Mouse (Mus musculus): ENCODE data around the gene Sox18. TPM values are rescaled to one million over a fixed set of nuclear protein-coding genes. Genes with fewer than 3 reads are reported as not detected.

Sox18 gene
- polyA plus RNA-seq, 1 experiment from 2014 or later: 19.4 TPM

DNA sequence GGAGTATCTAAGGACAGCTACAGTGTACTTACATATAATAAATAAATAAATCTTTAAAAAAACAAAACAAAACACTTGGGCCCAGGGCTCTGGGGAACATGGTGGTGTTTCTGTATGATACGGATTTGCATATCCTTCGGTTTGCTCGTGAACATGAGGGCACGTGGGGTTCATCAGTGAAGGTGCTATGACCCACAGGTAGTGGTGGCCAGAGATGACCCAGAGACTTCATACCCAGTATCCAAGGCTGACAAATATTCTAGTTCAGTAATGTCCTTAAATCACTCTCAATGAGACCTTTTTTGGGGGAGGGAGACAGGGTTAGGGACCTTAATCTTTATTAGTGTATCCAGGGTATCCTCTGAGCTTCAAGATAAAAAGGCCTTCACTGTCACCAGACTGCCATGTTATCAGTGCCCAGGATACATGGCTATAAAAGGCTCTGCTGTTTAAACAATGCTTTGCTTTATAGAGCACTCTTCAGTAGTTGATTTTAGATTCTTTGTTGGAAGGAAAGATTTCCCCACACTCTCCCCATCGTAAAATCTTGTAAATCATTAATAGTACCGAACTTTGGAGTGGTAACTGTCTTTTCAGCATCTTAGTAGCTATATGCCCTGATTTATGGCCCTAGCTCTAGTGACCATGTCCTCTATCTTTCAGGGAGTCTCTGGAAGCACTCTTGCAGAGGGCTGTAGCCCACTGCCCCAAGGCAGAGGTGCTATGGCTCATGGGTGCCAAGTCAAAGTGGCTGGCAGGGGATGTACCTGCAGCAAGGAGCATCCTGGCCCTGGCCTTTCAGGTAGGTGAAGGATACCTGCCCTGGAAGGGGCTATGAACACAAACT lies 24.6 kb downstream of the Sox18 start:
- Histone ChIP-seq H3K27ac (ENCODE audit: low read depth, low read length) (no peak overlapping the region), H3K9me3 (ENCODE audit: control insufficient read depth, low read length) (no peaks in the 10 kb centered on the region), H3K27me3 (replicated peaks; ENCODE audit: control insufficient read depth, insufficient read depth, low read length) (no peaks in the 10 kb centered on the region), H3K9ac (ENCODE audit: low read depth, low read length) (no peak overlapping the region), H3K4me1 (replicated peaks; ENCODE audit: control insufficient read depth, insufficient read depth, low read length) (no peaks in the 10 kb centered on the region), H3K4me2 (no peak overlapping the region), H3K36me3 (ENCODE audit: control insufficient read depth, insufficient read depth, low read length) (peaks cover 41% of the 10 kb centered on the region), H3K4me3 (ENCODE audit: low read depth, low read length) (no peak overlapping the region)
- WGBS: 87% methylated on average over 6 of the region's 6 CpGs
- DNase-seq (ENCODE audit: low spot score) (no peak), ATAC-seq (replicated peaks; ENCODE audit: low FRiP score) (no peak)

DNA sequence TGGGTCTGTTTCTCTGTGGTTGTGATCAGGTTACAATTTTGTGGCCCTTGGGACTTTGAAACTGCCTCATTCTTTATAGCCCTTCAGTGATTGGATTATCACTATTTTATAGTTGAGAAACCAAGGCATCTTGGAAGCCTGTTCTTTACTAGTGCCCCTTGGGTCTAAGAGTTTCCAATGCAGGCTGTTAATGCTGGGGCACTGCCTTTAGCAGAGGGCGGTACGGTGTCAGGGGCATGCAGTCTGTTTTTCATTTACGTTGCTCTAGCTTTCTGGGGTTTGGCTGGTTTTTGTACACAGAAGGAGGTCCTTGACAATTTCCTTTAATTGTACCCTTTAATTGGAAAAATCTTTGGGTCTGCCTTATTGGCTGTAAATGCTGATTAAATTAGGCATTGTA lies 25.8 kb downstream of the Sox18 start:
- Histone ChIP-seq H3K9me3 (ENCODE audit: control insufficient read depth, low read length) (no peaks in the 10 kb centered on the region), H3K4me1 (replicated peaks; ENCODE audit: control insufficient read depth, insufficient read depth, low read length) (no peaks in the 10 kb centered on the region), H3K36me3 (ENCODE audit: control insufficient read depth, insufficient read depth, low read length) (peaks cover 41% of the 10 kb centered on the region), H3K4me3 (ENCODE audit: low read depth, low read length) (no peak overlapping the region), H3K9ac (ENCODE audit: low read depth, low read length) (no peak overlapping the region), H3K27me3 (replicated peaks; ENCODE audit: control insufficient read depth, insufficient read depth, low read length) (no peaks in the 10 kb centered on the region), H3K4me2 (no peak overlapping the region), H3K27ac (ENCODE audit: low read depth, low read length) (no peak overlapping the region)
- ATAC-seq (replicated peaks; ENCODE audit: low FRiP score) (no peak), DNase-seq (ENCODE audit: low spot score) (no peak)
- WGBS: 89% methylated on average over 3 of the region's 3 CpGs

DNA sequence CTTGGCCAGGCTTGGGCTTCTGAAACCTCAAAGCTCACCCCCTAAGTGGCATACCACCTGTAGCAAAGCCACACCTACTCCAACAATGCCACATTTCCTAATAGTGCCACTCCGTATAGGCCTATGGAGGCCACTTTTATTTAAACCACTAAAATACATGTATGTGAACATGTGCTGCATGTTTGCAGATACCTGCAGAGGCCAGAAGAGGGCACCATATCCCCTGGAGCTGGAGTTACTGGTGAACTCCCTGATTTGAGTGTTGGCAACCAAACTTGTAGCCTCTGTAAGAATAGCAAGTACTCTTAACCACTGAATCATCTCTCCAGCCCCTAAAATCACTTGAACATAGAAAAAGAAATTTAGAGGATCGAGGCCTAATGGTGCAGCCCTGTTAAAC lies 27.1 kb downstream of the Sox18 start:
- Histone ChIP-seq H3K4me2 (no peak overlapping the region), H3K4me3 (ENCODE audit: low read depth, low read length) (no peak overlapping the region), H3K4me1 (replicated peaks; ENCODE audit: control insufficient read depth, insufficient read depth, low read length) (no peaks in the 10 kb centered on the region), H3K36me3 (ENCODE audit: control insufficient read depth, insufficient read depth, low read length) (peaks cover 31% of the 10 kb centered on the region), H3K27me3 (replicated peaks; ENCODE audit: control insufficient read depth, insufficient read depth, low read length) (no peaks in the 10 kb centered on the region), H3K27ac (ENCODE audit: low read depth, low read length) (no peak overlapping the region), H3K9me3 (ENCODE audit: control insufficient read depth, low read length) (no peaks in the 10 kb centered on the region), H3K9ac (ENCODE audit: low read depth, low read length) (no peak overlapping the region)
- WGBS: 84% methylated on average over 2 of the region's 2 CpGs
- DNase-seq (ENCODE audit: low spot score) (no peak), ATAC-seq (replicated peaks; ENCODE audit: low FRiP score) (peak; percentile 26; the same call in 1 of the 2 replicates)

DNA sequence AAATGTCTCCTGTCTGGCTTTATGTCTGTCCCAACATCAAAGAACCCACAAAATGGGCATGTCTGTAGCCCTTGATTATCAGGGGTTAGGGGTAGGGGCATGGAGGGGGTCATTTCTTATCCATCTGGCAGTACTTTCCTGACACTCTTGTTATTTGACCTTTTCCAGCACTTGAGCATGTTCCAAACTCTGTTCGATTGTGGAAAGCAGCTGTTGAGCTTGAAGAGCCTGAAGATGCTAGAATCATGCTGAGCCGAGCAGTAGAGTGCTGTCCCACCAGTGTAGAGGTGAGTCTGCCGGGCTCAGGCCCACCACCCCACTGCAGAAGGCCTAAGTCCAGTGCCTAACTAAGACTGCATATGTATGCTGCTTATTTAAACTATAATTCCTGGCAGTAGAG lies 35.6 kb downstream of the Sox18 start:
- Histone ChIP-seq H3K9me3 (ENCODE audit: control insufficient read depth, low read length) (no peaks in the 10 kb centered on the region), H3K9ac (ENCODE audit: low read depth, low read length) (no peak overlapping the region), H3K27me3 (replicated peaks; ENCODE audit: control insufficient read depth, insufficient read depth, low read length) (no peaks in the 10 kb centered on the region), H3K4me2 (no peak overlapping the region), H3K4me3 (ENCODE audit: low read depth, low read length) (no peak overlapping the region), H3K36me3 (ENCODE audit: control insufficient read depth, insufficient read depth, low read length) (peaks cover 41% of the 10 kb centered on the region), H3K4me1 (replicated peaks; ENCODE audit: control insufficient read depth, insufficient read depth, low read length) (no peaks in the 10 kb centered on the region), H3K27ac (ENCODE audit: low read depth, low read length) (no peak overlapping the region)
- WGBS: 91% methylated on average over 3 of the region's 3 CpGs
- DNase-seq (ENCODE audit: low spot score) (no peak), ATAC-seq (replicated peaks; ENCODE audit: low FRiP score) (no peak)

DNA sequence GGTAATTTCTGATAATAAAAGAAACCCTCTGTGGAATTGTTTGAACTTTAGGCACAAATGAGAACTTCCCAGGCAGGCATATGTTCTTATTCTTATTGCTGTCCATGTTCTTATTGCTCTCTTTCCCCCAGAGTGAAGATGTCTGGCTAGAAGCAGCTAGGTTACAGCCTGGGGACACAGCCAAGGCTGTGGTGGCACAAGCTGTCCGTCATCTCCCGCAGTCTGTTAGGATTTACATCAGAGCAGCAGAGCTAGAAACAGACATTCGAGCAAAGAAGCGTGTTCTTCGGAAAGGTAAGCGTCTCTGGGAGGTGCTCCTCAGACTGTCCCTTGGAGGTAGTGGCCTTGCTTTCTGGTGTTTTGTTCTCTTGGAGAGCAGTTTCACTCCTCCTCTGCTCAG lies 38.8 kb downstream of the Sox18 start:
- no peaks in the 10 kb centered on the region for H3K27me3 ChIP-seq (replicated peaks; ENCODE audit: control insufficient read depth, insufficient read depth, low read length)
- peaks cover 3% of the 10 kb centered on the region for H3K4me1 ChIP-seq (replicated peaks; ENCODE audit: control insufficient read depth, insufficient read depth, low read length)
- ATAC-seq (replicated peaks; ENCODE audit: low FRiP score): no peak
- H3K9me3 ChIP-seq (ENCODE audit: control insufficient read depth, low read length): no peaks in the 10 kb centered on the region
- peaks cover 38% of the 10 kb centered on the region for H3K36me3 ChIP-seq (ENCODE audit: control insufficient read depth, insufficient read depth, low read length)
- no peak for DNase-seq (ENCODE audit: low spot score)
- H3K27ac ChIP-seq (ENCODE audit: low read depth, low read length): no peak overlapping the region
- H3K9ac ChIP-seq (ENCODE audit: low read depth, low read length): no peak overlapping the region
- 96% methylated on average over 6 of the region's 6 CpGs for WGBS
- H3K4me3 ChIP-seq (ENCODE audit: low read depth, low read length): no peak overlapping the region
- H3K4me2 ChIP-seq: no peak overlapping the region

DNA sequence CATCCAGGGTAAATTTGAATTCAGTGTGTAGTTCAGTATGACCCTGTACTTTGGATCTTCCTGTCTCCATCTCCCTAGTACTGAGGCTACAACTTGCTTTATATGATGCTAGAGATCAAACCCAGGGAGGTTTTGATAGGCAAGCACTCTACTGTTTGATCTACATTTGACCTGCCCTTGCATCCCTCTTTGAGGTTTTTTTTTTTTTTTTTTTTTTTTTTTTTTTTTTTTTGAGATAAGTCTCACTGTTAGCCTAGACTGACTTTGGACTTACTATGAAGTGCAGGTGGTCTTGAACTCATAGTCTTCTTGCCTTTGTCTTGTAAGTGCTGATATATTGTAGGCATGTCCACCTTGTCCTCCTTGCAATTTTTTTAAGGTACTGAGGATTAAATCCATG lies 43.0 kb downstream of the Sox18 start:
- ATAC-seq (replicated peaks; ENCODE audit: low FRiP score): no peak
- H3K27me3 ChIP-seq (replicated peaks; ENCODE audit: control insufficient read depth, insufficient read depth, low read length): no peaks in the 10 kb centered on the region

GRCm38 (mm10) chr2:181623401-181623800 lies 48.0 kb downstream of the Sox18 start:
- H3K27ac ChIP-seq (ENCODE audit: low read depth, low read length): no peak overlapping the region
- H3K4me1 ChIP-seq (replicated peaks; ENCODE audit: control insufficient read depth, insufficient read depth, low read length): peaks cover 7% of the 10 kb centered on the region
- DNase-seq (ENCODE audit: low spot score): no peak
- no peak overlapping the region for H3K4me2 ChIP-seq
- H3K27me3 ChIP-seq (replicated peaks; ENCODE audit: control insufficient read depth, insufficient read depth, low read length): no peaks in the 10 kb centered on the region
- H3K9me3 ChIP-seq (ENCODE audit: control insufficient read depth, low read length): no peaks in the 10 kb centered on the region
- no peak overlapping the region for H3K4me3 ChIP-seq (ENCODE audit: low read depth, low read length)
- peaks cover 19% of the 10 kb centered on the region; the same call in 1 of the 2 replicates for H3K36me3 ChIP-seq (ENCODE audit: control insufficient read depth, insufficient read depth, low read length)
- no peak overlapping the region for H3K9ac ChIP-seq (ENCODE audit: low read depth, low read length)
- ATAC-seq (replicated peaks; ENCODE audit: low FRiP score): no peak

More for the DNA sequence above, 43.0 kb downstream of the Sox18 start:
- peaks cover 19% of the 10 kb centered on the region for H3K36me3 ChIP-seq (ENCODE audit: control insufficient read depth, insufficient read depth, low read length)
- H3K9me3 ChIP-seq (ENCODE audit: control insufficient read depth, low read length): no peaks in the 10 kb centered on the region
- no peak overlapping the region for H3K9ac ChIP-seq (ENCODE audit: low read depth, low read length)
- no peak overlapping the region for H3K4me3 ChIP-seq (ENCODE audit: low read depth, low read length)
- no peak overlapping the region for H3K4me2 ChIP-seq
- peaks cover 7% of the 10 kb centered on the region for H3K4me1 ChIP-seq (replicated peaks; ENCODE audit: control insufficient read depth, insufficient read depth, low read length)
- no peak for DNase-seq (ENCODE audit: low spot score)
- H3K27ac ChIP-seq (ENCODE audit: low read depth, low read length): no peak overlapping the region

Other genes starting within 250 kb of the Sox18 start
- gene Zbtb46, start 212.2 kb downstream of the Sox18 start, polyA plus RNA-seq (2014; fragmentation: Nextera tagmentation; extraction: Ambion mirVana): 25.2 and 26.9 TPM in 2 replicates
- gene Abhd16b, start 178.4 kb downstream of the Sox18 start, polyA plus RNA-seq (2014; fragmentation: Nextera tagmentation; extraction: Ambion mirVana): 0.13 TPM in 1 of 2 replicates, not detected in the other
- gene Tpd52l2, start 174.5 kb downstream of the Sox18 start, polyA plus RNA-seq (2014; fragmentation: Nextera tagmentation; extraction: Ambion mirVana): 149 and 156 TPM in 2 replicates
- 61.1 and 65.6 TPM in 2 replicates for gene Dnajc5, start 151.2 kb downstream of the Sox18 start, polyA plus RNA-seq (2014; fragmentation: Nextera tagmentation; extraction: Ambion mirVana)
- 44.5 and 51.2 TPM in 2 replicates for gene Uckl1, start 86.7 kb downstream of the Sox18 start, polyA plus RNA-seq (2014; fragmentation: Nextera tagmentation; extraction: Ambion mirVana)
- 63.0 and 68.5 TPM in 2 replicates for gene Prpf6, start 79.8 kb downstream of the Sox18 start, polyA plus RNA-seq (2014; fragmentation: Nextera tagmentation; extraction: Ambion mirVana)
- 31.2 and 33.9 TPM in 2 replicates for gene Zfp512b, start 78.8 kb downstream of the Sox18 start, polyA plus RNA-seq (2014; fragmentation: Nextera tagmentation; extraction: Ambion mirVana)
- 6.2 and 6.8 TPM in 2 replicates for gene Samd10, start 72.4 kb downstream of the Sox18 start, polyA plus RNA-seq (2014; fragmentation: Nextera tagmentation; extraction: Ambion mirVana)
- not detected in 2 replicates for gene Gm29797, start 14.6 kb downstream of the Sox18 start, polyA plus RNA-seq (2014; fragmentation: Nextera tagmentation; extraction: Ambion mirVana)
- 8.1 and 12.1 TPM in 2 replicates for gene Tcea2, start 8.7 kb upstream of the Sox18 start, polyA plus RNA-seq (2014; fragmentation: Nextera tagmentation; extraction: Ambion mirVana)
- gene Rgs19, start 22.3 kb upstream of the Sox18 start, polyA plus RNA-seq (2014; fragmentation: Nextera tagmentation; extraction: Ambion mirVana): 51.4 and 51.8 TPM in 2 replicates
- gene Lkaaear1, start 26.8 kb upstream of the Sox18 start, polyA plus RNA-seq (2014; fragmentation: Nextera tagmentation; extraction: Ambion mirVana): not detected in 2 replicates
- 2.0 and 3.2 TPM in 2 replicates for gene Oprl1, start 43.4 kb upstream of the Sox18 start, polyA plus RNA-seq (2014; fragmentation: Nextera tagmentation; extraction: Ambion mirVana)
- 0.03 and 0.06 TPM in 2 replicates for gene Myt1, start 91.7 kb upstream of the Sox18 start, polyA plus RNA-seq (2014; fragmentation: Nextera tagmentation; extraction: Ambion mirVana)
- 21.6 and 25.3 TPM in 2 replicates for gene Pcmtd2, start 166.2 kb upstream of the Sox18 start, polyA plus RNA-seq (2014; fragmentation: Nextera tagmentation; extraction: Ambion mirVana)
- gene Polr3k, start 192.7 kb upstream of the Sox18 start, polyA plus RNA-seq (2014; fragmentation: Nextera tagmentation; extraction: Ambion mirVana): 64.7 and 73.6 TPM in 2 replicates

Data from liver, embryonic 11.5 days (tissue).